Mouse (Mus musculus) heart, postnatal 10 days (tissue): ENCODE measurements at regions not wholly inside any gene's neighbourhood (a gene's known extent, or its start where the extent isn't known, plus 50 kb on each side); places are given as distances from the start of the nearest gene placed in this dataset.
A peak's percentile ranks its signal among the peaks of the same experiment; 100 is the strongest.

Experiments used
- DNase-seq, 2 experiments: peaks; one replicate each; pipeline ENCODE4 v3.0.0; 2021
- intact Hi-C: fragments of 180-260 bp; cut with DNase I; formaldehyde crosslinking; loops from one replicate; pipeline ENCODE4 v1.15.1; 2025

- DNase-seq: no peak
- intact Hi-C loops: loop anchor here (5.0 kb wide), 4 partner anchors 40 to 425 kb away; no protein-coding TSS in a partner anchor
Observed at GRCm38 (mm10) chr13:107887366-107888230, 156.6 kb upstream of the Smim15 start.

- intact Hi-C loops: loop anchor here (5.0 kb wide), 4 partner anchors 38 to 423 kb away; no protein-coding TSS in a partner anchor
- no peak for DNase-seq
Observed at GRCm38 (mm10) chr13:107884836-107885235, 159.4 kb upstream of the Smim15 start.

GRCm38 (mm10) chr13:107882337-107882736, 161.9 kb upstream of the Smim15 start:
- no peak for DNase-seq

GRCm38 (mm10) chr13:107880551-107880950, 163.7 kb upstream of the Smim15 start:
- intact Hi-C loops: no loop called here
- DNase-seq: no peak

More at GRCm38 (mm10) chr13:107882337-107882736, 161.9 kb upstream of the Smim15 start:
- intact Hi-C loops: no loop called here

- DNase-seq: peak; percentile 83
- intact Hi-C loops: no loop called here
Observed at GRCm38 (mm10) chr13:107879535-107879934, 164.7 kb upstream of the Smim15 start.

GRCm38 (mm10) chr13:107878980-107879379, 165.3 kb upstream of the Smim15 start:
- no peak for DNase-seq
- intact Hi-C loops: no loop called here

- intact Hi-C loops: no loop called here
- no peak for DNase-seq
Observed at GRCm38 (mm10) chr13:107873244-107873667, 171.0 kb upstream of the Smim15 start.

- intact Hi-C loops: no loop called here
- DNase-seq: no peak
Observed at GRCm38 (mm10) chr13:107872574-107872973, 171.7 kb upstream of the Smim15 start.

- DNase-seq: no peak
- intact Hi-C loops: no loop called here
Observed at GRCm38 (mm10) chr13:107872137-107872536, 172.1 kb upstream of the Smim15 start.

- no peak for DNase-seq
- intact Hi-C loops: no loop called here
Observed at GRCm38 (mm10) chr13:107868906-107869305, 175.3 kb upstream of the Smim15 start.

GRCm38 (mm10) chr13:107866825-107867224, 177.4 kb upstream of the Smim15 start:
- DNase-seq: no peak
- intact Hi-C loops: no loop called here

GRCm38 (mm10) chr13:107862793-107863654, 181.2 kb upstream of the Smim15 start:
- DNase-seq: peak; percentile 22 to 33
- intact Hi-C loops: no loop called here

GRCm38 (mm10) chr13:107861384-107862134, 182.7 kb upstream of the Smim15 start:
- DNase-seq: no peak
- intact Hi-C loops: no loop called here

GRCm38 (mm10) chr13:107857043-107857755, 187.0 kb upstream of the Smim15 start:
- intact Hi-C loops: no loop called here
- DNase-seq: no peak

- DNase-seq: no peak
- intact Hi-C loops: no loop called here
Observed at GRCm38 (mm10) chr13:107850907-107851560, 193.2 kb upstream of the Smim15 start.

- intact Hi-C loops: loop anchor here (5.0 kb wide), 1 partner anchor 38 kb away; no protein-coding TSS in a partner anchor
- no peak for DNase-seq
Observed at GRCm38 (mm10) chr13:107848871-107849270, 195.4 kb upstream of the Smim15 start.

- DNase-seq: peak in 1 of 2 experiments; percentile 21
- intact Hi-C loops: loop anchor here (5.0 kb wide), 1 partner anchor 40 kb away; no protein-coding TSS in a partner anchor
Observed at GRCm38 (mm10) chr13:107847179-107848012, 196.8 kb upstream of the Smim15 start.

GRCm38 (mm10) chr13:107846621-107847178, 197.5 kb upstream of the Smim15 start:
- intact Hi-C loops: loop anchor here (5.0 kb wide), 1 partner anchor 41 kb away; no protein-coding TSS in a partner anchor

More at GRCm38 (mm10) chr13:107846621-107847178, 197.5 kb upstream of the Smim15 start:
- DNase-seq: peak in 1 of 2 experiments; percentile 20
